Mouse (Mus musculus) ES-E14 (cell line): ENCODE data around the gene Myo1d. TPM values are rescaled to one million over a fixed set of nuclear protein-coding genes. Genes with fewer than 3 reads are reported as not detected.

ENCODE experiments used
- DNase-seq: peaks from one replicate; pipeline ENCODE4 v3.0.0-alpha.2; 2013; ENCODE audit warnings: low read depth, low spot score
- H3K27ac ChIP-seq: 2 replicates; pipeline ENCODE4 v1.5.1; 2012; ENCODE audit warnings: low read depth, mild to moderate bottlenecking, low read length, moderate library complexity, mixed read lengths; ENCODE audit not compliant: poor library complexity, insufficient read depth, severe bottlenecking
- H3K36me3 ChIP-seq: 2 replicates; pipeline ENCODE4 v1.6.1; 2012; ENCODE audit warnings: mild to moderate bottlenecking, low read length, moderate library complexity, mixed read lengths; ENCODE audit not compliant: control insufficient read depth, poor library complexity, insufficient read depth, severe bottlenecking
- H3K4me1 ChIP-seq, 2 experiments: fragments of 150-350 bp in 1 of 2; sonication (generic) in 1 of 2; 2 replicates each; pipeline ENCODE4 v1.6.1; 2012; ENCODE audit warnings: low read length in 2 of 2, mild to moderate bottlenecking in 1 of 2, mixed read lengths in 1 of 2; ENCODE audit not compliant: control insufficient read depth in 2 of 2, insufficient read depth in 2 of 2, poor library complexity in 1 of 2
- H3K4me3 ChIP-seq, 2 experiments: fragments of 150-350 bp in 1 of 2; sonication (generic) in 1 of 2; 2 replicates each; pipeline ENCODE4 v1.5.1; 2012; ENCODE audit warnings: low read length in 2 of 2, low read depth in 1 of 2, mild to moderate bottlenecking in 1 of 2, mixed read lengths in 1 of 2; ENCODE audit not compliant: insufficient read depth in 1 of 2, poor library complexity in 1 of 2, severe bottlenecking in 1 of 2
- H3K9ac ChIP-seq: 2 replicates; pipeline ENCODE4 v1.6.1; 2012; ENCODE audit warnings: low read depth, mild to moderate bottlenecking, low read length, mixed read lengths; ENCODE audit not compliant: poor library complexity, insufficient read depth, severe bottlenecking
- H3K9me3 ChIP-seq: fragments of 150-350 bp; sonication (generic); 2 replicates; pipeline ENCODE4 v1.6.1; 2012; ENCODE audit warnings: low read depth, mild to moderate bottlenecking, low read length; ENCODE audit not compliant: control insufficient read depth, insufficient read depth
- CHD2 ChIP-seq: IDR thresholded peaks from 2 replicates; pipeline ENCODE4 v1.6.1; 2014; ENCODE audit warnings: mild to moderate bottlenecking, low read depth, low read length, inconsistent platforms
- HCFC1 ChIP-seq: IDR thresholded peaks from 2 replicates; pipeline ENCODE4 v1.6.1; 2012; ENCODE audit warnings: low read length, inconsistent platforms, borderline replicate concordance; ENCODE audit not compliant: insufficient read depth
- MAFK ChIP-seq: IDR thresholded peaks from 2 replicates; pipeline ENCODE4 v1.6.1; 2014; ENCODE audit warnings: mild to moderate bottlenecking, low read depth, low read length, inconsistent platforms; ENCODE audit not compliant: insufficient read depth
- ZC3H11A ChIP-seq: IDR thresholded peaks from 2 replicates; pipeline ENCODE4 v1.6.1; 2012; ENCODE audit warnings: low read depth, mild to moderate bottlenecking, inconsistent platforms, low read length, borderline replicate concordance
- ZNF384 ChIP-seq: IDR thresholded peaks from 2 replicates; pipeline ENCODE4 v1.6.1; 2012; ENCODE audit warnings: low read depth, low read length, inconsistent platforms
- in situ Hi-C, 2 experiments: fragments of 600-800 bp; cut with MboI; formaldehyde crosslinking; loops; one replicate each; pipeline ENCODE4 v1.15.1; 2025; ENCODE audit warnings: low sequenced_read_pairs in 2 of 2, inconsistent platforms in 1 of 2; ENCODE audit not compliant: unreplicated experiment in 2 of 2
- total RNA-seq: library from RNA; depleted of rRNA; stranded (reverse); fragments of 300-350 nt; gene quantifications from 2 replicates; pipeline ENCODE4 v1.2.3, GENCODE M21; 2012

The Myo1d gene
- total RNA-seq, 1 experiment = 2.9 TPM

GRCm38 (mm10) chr11:80524213-80524612 lies 255.6 kb downstream of the Myo1d start:
- Histone ChIP-seq H3K9me3 (no peaks in the 10 kb centered on the region), H3K36me3 (no peaks in the 10 kb centered on the region), H3K27ac (no peak overlapping the region), H3K4me3 (no peak overlapping the region), H3K9ac (no peak overlapping the region), H3K4me1 (no peaks in the 10 kb centered on the region)
- TF ChIP-seq ZNF384 (no peak), MAFK (no peak), CHD2 (no peak), ZC3H11A (no peak), HCFC1 (no peak)
- no peak for DNase-seq
- in situ Hi-C loops = no loop called here

GRCm38 (mm10) chr11:80523410-80523809 lies 256.4 kb downstream of the Myo1d start:
- TF ChIP-seq MAFK (no peak), HCFC1 (no peak), ZNF384 (no peak), CHD2 (no peak), ZC3H11A (no peak)
- peaks cover 0 to 3% of the 10 kb centered on the region in 2 experiments; a peak in 1 of 4 replicates for H3K4me1 ChIP-seq
- H3K9me3 ChIP-seq = no peaks in the 10 kb centered on the region
- no peak overlapping the region for H3K27ac ChIP-seq
- in situ Hi-C loops = no loop called here
- DNase-seq = no peak
- no peak overlapping the region for H3K4me3 ChIP-seq
- no peak overlapping the region for H3K9ac ChIP-seq
- H3K36me3 ChIP-seq = no peaks in the 10 kb centered on the region

- DNase-seq = no peak
- H3K9me3 ChIP-seq = no peaks in the 10 kb centered on the region
- no peak overlapping the region for H3K9ac ChIP-seq
- H3K36me3 ChIP-seq = no peaks in the 10 kb centered on the region
- H3K4me3 ChIP-seq = no peak overlapping the region
- peaks cover 0 to 8% of the 10 kb centered on the region in 2 experiments; a peak in 2 of 4 replicates for H3K4me1 ChIP-seq
- no peak for TF ChIP-seq MAFK
- no peak for TF ChIP-seq ZC3H11A
- TF ChIP-seq ZNF384 = no peak
- no peak for TF ChIP-seq HCFC1
- no peak for TF ChIP-seq CHD2
- H3K27ac ChIP-seq = no peak overlapping the region
- in situ Hi-C loops = no loop called here
Observed at GRCm38 (mm10) chr11:80522852-80523251, 257.0 kb downstream of the Myo1d start.

- Histone ChIP-seq H3K9ac (no peak overlapping the region), H3K27ac (no peak overlapping the region; the same call in 1 of the 2 replicates), H3K4me3 (no peak overlapping the region), H3K9me3 (no peaks in the 10 kb centered on the region), H3K4me1 (peaks cover 0 to 10% of the 10 kb centered on the region in 2 experiments; a peak in 2 of 4 replicates), H3K36me3 (no peaks in the 10 kb centered on the region)
- in situ Hi-C loops = no loop called here
- TF ChIP-seq CHD2 (no peak), ZNF384 (no peak), ZC3H11A (no peak), MAFK (no peak), HCFC1 (no peak)
- no peak for DNase-seq
Observed at GRCm38 (mm10) chr11:80521148-80521547, 258.7 kb downstream of the Myo1d start.
